Mouse (Mus musculus) Muller cell, postnatal 12 days (primary cell): ENCODE measurements at regions not wholly inside any gene's neighbourhood (a gene's known extent, or its start where the extent isn't known, plus 50 kb on each side); places are given as distances from the start of the nearest gene placed in this dataset.

Experiments used
- DNase-seq: peaks from one replicate; pipeline ENCODE4 v3.0.0-alpha.2; 2015; ENCODE audit errors: inconsistent ontology term

DNA sequence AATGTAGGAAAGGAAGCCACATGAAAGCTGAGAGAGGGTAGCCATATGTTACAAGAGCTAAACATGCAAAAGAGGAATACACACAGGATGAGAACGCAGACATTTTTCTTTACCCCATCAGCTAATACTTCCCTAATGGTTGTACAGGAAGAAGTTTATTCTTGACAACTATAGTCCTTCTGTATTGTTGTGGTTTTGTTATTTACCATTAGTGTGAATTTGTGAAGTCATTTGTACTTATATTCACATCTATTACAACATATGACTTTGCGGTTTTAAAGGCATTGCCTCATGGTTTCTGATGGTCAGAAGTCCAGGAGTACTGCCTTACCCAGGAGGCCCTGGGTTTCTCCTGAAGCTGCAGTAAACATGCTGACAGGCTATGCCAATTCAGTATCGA lies 120.1 kb upstream of the Btg1 start:
- no peak for DNase-seq

GRCm38 (mm10) chr10:96497482-96497881 lies 119.3 kb upstream of the Btg1 start:
- no peak for DNase-seq

GRCm38 (mm10) chr10:96499274-96499673 lies 117.5 kb upstream of the Btg1 start:
- no peak for DNase-seq

DNA sequence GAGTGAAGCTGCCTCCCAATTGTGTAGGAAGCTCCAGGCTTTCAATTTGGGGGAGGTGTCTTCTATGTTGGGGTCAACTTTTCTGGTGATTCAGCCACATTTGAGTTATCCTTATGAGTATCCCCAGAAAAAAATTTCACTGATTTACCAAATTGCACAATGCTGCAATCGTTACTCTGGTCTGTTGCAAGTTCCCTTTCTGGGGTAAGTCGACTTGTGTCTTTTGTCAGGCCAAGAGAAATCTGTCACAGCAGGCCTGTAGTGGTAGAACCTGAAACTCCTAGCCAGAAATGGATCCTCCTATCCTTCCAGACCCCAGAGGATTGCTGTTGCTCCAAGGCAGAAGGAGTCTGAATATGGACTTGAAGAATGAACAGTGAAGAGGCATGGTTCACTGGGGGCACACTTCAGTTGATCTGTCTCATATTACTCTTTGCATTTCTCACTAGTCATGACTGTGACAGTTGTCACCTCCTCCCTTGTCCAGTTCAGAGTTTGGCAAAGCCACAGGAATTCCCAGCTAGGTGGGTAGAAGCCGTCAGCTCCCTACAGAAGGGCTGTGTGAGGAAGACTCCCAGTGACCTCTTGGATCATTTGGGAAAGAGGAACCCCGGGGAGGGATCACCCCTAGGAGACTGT lies 114.6 kb upstream of the Btg1 start:
- DNase-seq, result no peak

DNA sequence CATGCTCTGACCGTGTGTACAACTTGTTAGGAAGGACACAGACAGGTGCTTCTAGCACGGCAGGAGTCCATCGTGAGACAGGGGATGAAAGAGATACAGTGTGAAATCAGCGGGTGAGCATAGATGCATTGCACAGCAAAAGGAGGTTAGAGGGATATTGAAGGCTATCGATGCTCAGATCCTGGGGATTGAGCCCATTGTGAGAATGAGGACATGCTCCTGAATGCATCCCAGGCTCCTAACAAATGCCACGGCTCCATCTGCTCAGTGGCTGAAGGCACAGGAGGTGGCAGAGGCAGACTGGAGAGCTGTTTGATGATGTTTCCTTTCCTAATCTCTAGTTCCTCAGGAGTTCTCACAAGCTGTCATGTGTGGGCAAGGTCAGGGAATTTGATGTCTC lies 114.1 kb upstream of the Btg1 start:
- no peak for DNase-seq

DNA sequence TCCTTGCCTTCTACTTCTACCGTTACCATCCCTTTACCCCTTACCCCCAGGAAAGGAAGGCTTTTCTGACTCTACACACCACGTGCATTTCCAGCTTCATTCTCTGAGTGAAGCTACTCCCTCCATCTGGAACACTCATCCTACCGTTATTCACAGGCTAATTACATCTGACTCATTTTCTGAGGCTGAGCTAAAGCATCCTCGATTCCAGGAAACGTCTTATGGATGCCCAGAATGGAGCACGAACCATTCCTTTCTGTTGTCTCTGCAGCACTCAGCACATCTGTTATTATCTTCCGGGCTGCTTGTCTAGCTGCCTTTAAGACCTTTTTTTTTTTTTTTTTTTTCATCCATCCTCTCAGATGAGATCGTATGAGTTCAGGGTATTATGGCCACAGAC lies 112.5 kb upstream of the Btg1 start:
- no peak for DNase-seq

DNA sequence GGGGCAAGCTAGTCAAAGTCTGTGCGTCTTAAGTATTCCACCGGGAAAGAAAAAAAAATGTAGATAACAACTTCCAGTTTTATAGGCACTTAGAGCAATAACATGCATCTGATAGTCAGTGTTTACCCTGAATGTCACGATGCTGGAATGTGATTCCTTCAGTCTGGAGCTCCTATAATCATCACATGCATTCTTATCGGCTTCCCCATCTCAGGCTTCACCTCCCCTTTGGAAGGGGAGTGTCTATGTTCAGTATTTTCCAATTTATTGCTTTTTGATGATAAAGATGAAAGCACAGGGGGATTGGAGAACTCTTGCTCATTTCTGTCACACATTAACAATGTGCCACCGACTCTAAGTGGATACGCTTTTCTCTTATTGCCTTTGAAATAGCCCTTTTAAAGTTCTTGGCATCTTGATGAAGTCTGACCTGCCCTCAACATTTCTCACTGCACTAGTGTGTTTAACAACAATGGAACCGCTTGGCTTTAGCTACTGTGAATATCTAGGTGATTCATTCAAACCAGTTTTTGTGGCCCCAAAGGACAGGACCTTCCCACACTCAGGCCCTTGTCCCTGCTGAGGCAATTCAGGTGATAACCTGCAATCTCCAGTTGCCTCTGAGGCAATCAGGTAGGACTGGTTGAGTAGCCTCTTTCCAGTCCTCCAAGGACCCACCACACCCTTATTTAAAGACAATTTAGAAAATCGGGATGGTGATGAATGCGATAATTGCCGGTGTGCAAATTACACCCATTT lies 101.5 kb upstream of the Btg1 start:
- no peak for DNase-seq

DNA sequence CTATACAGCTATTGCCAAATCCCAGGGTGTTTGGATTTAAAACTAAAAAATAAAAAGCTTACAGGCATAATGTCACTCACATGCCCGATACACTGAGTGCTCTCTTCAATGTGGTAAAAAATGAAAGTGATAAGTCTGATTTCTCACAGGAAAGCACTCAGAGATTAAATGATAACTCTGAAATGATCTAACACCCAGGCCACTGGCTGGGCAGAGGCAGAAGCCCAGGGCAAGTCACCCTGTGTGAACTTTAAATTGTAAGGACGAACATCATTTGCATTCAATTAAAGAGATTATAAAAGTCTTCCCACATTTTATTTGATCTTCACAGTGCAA lies 100.9 kb upstream of the Btg1 start:
- DNase-seq, result no peak

GRCm38 (mm10) chr10:96519411-96519810 lies 97.4 kb upstream of the Btg1 start:
- no peak for DNase-seq

DNA sequence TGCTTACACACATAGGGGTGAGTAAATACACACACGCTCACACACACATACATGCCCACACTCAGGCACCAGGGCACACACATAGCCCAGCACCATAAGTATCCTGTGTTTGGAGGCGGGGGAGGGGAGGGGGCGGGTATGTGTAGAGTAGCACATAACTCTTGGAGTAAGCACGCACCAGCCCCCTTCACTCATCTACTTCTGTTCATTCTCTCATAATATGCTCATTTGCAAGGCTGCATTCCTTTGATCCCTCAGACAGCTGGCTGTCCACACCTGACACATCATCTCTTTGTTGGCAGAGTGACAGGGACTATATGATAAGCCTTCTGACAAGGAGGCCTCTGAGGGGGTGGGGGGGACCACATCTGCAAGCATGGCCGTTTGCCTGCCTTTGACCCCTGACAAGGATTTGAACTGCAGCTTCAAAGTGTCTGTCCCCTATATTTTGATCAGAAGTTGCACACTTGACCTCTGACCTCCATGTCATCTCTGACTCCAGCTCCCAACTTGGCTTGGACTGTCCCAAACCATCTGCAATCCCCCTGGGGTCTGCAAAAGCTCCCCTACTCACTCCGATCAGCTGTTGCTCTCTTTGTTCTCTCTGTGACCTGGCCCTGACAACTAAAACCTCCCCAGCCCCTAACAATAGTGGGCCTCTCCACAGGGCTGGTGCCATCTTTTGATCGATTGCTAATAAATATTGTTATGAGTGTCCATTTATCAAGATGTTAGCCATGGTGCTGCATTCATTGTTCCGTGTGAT lies 95.6 kb upstream of the Btg1 start:
- no peak for DNase-seq

DNA sequence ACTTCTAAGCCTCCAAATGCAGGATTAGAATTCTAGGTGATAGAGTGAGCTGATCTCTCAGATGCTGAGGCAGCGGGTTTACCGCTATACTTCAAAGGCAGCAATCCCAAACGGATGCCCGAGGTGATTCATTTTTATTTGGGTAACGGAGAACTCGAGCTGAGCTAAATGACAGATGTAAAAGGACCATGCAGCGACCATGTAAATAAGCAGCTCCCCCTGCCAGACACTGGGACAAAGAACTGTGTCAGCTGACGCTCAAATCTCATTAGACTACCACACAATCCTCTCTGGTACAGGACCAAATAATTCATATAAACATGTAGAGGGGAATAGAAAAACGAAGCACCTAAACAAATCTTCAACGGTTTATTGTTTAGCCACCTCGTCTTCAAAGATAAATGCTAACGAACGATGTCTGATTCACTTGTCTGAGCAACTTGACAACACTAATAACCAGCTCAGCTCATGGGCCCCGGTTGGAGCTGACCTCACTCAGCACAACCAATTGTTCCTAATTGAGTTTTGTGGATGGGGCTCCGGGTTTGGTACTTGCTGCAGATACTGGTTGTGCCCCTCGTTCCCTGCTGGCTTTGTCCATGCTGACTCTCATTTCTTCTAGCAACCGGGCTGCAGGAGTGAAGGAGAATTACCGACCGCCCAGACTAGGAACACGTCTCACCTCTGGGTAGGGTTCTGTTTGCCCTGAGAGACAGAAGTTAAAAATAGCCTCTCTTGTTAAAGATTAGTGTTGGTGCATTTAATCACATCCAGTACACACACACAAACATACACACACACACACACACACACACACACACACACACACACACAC lies 92.6 kb upstream of the Btg1 start:
- DNase-seq, result no peak

DNA sequence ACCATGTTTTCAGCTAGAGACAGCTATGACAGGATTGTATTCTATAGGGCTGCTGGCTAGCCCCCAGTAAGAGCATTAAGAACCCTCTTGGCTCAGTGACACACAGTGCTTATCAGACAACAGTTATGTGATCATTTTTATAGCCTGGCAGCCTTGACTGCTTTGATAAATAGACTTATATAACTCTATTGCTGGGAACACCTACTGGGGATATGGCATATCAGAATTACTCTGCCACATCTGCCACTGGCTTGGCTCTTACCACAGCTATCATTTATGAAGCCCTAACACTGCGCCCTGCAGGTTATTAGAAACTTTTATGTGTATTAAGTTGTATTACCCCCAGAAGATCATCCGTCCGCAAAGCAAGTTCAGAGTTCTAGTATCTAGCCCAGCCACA lies 88.9 kb upstream of the Btg1 start:
- no peak for DNase-seq

DNA sequence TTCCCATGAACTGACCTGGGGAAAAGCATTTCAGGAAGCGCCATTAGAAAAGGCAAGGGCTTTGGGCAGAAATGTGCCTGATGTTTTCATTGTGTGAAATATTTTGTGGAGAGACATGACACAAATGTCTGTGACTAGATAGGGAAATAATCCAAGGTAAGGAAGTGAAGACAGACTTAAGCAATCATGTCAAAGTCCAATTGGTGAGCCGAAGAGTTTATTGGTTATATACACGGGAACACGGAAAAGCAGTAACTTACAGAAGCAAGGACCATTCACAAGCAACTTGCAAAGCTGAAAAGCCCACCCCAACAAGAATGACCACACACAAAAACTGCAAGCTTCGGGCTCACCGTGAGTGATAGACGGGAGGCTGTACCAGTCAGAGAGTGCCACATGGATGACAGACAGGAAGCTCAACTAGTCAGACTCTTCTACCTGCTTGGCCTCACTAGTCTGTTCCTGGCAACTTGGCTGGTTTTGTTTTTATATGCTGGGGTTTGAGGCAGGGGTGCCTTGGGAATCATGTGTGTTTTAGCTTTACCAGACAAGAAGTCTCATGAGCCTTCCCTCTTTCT lies 82.2 kb upstream of the Btg1 start:
- DNase-seq, result no peak

- DNase-seq, result no peak
These were observed 81.3 kb upstream of the Btg1 start for GRCm38 (mm10) chr10:96535461-96535860.

DNA sequence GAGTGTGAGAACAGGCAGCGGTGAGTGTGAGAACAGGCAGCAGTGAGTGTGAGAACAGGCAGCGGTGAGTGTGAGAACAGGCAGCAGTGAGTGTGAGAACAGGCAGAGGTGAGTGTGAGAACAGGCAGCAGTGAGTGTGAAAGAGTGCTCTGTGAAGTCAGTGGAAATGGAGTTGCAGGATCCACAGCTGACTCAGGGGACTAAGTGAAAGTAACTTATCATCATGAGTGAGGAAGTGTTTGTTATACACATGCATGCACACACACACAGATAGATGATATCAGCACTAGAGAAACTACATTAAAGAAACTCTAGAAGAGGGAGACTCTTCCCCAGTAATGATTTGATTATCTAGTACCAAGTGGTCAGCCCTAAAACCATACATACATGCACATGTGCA lies 76.0 kb upstream of the Btg1 start:
- no peak for DNase-seq

DNA sequence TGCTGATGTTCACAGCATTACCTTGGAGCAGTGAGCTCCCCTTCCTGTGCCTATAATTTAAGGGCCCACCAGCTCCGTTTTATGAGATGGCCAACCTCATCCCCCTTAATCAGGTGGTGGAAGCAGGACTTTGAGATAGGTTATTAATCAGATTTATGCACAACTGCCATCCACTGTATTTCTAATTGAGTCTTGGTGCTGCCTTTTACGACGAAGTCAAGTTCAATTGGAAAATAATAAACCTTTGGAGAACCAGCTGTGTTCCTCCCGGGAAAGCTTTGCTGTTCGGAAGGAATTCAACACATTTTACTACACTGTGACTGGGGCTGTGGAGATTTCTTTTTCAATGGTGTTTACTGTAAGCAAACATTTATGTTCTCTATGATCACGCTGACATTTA lies 71.5 kb upstream of the Btg1 start:
- DNase-seq, result no peak

DNA sequence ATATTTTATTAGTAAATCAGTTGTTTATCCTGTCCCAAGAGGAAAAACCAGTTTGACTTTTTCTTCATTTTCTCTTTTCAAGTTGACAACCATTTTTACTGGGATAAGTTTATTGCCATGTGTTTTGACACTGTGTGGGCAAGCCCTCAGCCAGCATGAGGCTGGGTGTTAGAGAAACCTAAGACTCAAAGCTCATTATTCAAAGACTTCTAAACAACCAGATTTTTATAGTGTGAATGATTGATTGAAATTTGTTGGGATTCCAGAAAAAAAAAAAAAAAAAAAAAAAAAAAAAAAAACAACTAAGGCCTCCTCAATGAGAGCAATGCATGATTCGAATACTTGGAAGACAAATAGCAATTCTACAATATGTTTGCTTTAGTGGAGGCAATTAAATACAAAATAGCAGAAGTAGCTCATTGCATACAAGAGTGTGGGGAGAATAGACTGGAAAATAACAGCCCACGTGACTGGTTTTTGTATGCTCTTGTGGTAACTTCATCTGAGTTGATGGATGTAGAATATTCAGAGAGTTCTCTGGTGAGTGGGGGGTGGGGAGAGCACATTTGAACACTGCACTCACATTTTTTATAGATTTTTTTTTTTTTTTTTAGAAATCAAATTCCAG lies 70.9 kb upstream of the Btg1 start:
- no peak for DNase-seq

DNA sequence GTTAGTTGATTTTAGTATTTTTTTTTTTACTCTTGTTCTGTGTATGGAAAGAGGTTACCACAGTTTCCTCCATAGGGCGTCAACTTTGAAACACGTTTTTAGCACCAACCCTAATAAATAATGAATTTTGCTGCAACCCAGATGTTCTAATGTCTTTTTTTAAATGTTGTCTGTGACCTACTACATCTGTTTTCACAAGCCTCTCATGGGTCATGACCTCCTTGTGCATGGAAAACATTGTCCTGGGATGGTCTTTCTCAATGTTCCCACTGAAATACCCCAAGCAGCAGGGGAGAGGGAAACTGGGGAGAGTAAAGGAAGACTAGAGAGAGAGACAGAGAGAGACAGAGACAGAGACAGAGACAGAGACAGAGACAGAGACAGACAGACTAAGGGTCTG lies 67.2 kb upstream of the Btg1 start:
- DNase-seq, result no peak

DNA sequence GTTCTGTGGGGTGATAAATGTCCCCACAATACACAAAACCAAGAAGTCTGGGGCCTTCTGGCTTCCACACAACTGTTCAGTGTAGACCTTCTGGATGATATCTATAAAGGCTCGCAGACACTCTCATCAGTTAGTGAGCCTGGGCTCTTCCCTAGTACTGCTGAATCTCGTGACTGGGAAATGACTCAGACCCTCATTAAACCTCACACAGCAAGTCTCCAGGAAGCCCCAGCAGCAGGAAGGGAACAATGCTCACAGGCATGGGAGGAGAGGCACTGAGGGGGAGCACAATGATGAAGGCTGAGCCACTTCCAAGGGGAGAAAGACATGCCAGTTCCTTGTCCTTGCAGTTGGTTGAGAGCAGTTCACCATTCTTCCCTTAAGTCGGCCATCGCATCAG lies 66.5 kb upstream of the Btg1 start:
- peak; percentile 51 for DNase-seq

DNA sequence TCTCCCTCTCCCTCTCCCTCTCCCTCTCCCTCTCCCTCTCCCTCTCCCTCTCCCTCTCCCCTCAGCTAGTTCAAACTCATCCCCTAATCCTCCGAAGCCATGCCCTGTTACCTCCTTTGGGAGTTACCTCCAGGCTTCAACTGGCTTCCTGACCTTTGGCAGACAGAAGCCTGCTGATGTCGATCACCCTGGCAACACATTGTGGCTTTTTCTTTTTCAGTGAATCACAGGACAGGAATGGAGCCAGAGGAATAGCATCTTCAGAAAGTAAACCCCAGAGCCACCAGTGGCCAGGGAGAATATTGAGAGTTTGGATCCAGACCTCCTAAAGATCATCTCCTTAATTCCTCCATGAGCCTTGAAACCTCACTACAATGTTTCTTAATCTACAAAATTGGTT lies 59.5 kb upstream of the Btg1 start:
- peak; percentile 49 for DNase-seq

DNA sequence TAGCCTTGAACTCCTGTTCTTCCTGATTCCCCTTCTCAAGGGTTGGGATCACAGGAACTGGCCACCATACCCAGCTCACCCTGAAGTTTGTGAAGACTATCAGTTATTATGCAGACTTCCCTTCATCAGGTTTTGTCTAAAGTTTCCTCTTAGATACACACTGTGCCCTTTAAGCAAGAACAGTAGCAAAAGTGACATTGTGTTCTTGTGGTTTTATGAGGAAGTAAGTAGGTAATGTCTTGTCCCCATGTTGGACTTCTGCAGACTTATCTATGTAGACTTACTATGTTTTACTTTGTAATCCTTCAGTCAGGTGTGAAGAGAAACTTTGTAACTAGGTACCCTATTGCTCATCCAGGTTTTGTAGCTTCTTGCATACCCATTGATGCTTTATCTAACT lies 51.5 kb upstream of the Btg1 start:
- DNase-seq, result no peak
